Mouse (Mus musculus) adrenal gland, adult 2 months (tissue): ENCODE measurements at regions not wholly inside any gene's neighbourhood (a gene's known extent, or its start where the extent isn't known, plus 50 kb on each side); places are given as distances from the start of the nearest gene placed in this dataset.

Experiments
- DNase-seq: peaks from one replicate; pipeline ENCODE4 v3.0.0; 2021

DNA sequence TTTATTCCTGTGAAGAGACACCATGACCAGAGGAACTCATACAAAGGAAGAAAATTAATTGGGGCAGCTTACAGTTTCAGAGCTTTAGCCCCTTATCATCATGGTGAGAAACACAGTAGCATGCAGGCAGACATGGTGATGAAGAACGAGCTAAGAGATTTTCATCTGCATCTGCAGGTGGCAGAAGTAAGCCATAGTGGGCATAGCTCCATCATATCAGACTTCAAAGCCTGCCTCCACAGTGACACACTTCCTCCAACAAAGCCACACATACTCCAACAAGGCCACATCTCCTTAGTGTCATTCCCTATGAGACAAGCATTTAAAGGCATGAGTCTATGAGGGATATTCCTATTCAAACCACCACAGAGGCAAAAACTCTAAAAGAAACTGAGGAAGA, 800.7 kb upstream of the Pcdh9 start:
- DNase-seq, result peak; percentile 19

GRCm38 (mm10) chr14:94677716-94678115, 787.2 kb upstream of the Pcdh9 start:
- no peak for DNase-seq

DNA sequence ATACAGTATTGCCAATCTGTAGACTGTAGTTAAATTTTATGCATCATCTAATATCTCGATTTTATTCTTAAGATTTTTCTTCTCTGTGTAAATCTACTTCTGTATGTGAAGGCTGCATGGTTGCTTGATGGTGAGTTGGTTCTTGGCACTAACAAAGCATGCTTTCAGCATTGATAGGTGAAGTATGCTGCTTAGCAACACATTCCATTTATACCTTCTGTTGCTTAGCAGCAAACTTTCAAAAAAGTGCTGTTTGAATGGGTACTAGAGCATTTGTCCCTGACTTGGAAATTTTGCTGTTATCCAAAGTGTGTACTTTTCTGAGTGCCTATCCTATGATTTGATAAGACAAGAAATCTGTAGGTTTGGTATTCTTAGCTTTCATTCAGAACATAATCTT, 763.1 kb upstream of the Pcdh9 start:
- no peak for DNase-seq

- no peak for DNase-seq
Measured at GRCm38 (mm10) chr14:94615006-94615405, 724.5 kb upstream of the Pcdh9 start.
